Mouse (Mus musculus) splenic B cell, adult 2 months (primary cell): ENCODE data around the gene Ndufb7.
"Not testable (repeated sequence)": the region's sequence is repeated elsewhere in the genome, so short reads cannot be mapped to it uniquely, and the experiment has no call there.

Experiments used
- DNase-seq: peaks from one replicate; pipeline ENCODE4 v3.0.0-alpha.2; 2011; ENCODE audit warnings: low read depth, low spot score
- H3K27me3 ChIP-seq: 2 replicates; pipeline ENCODE4 v1.6.1; 2012; ENCODE audit warnings: mild to moderate bottlenecking, low read length, moderate library complexity, mixed read lengths; ENCODE audit not compliant: control insufficient read depth, poor library complexity, insufficient read depth, severe bottlenecking
- H3K36me3 ChIP-seq: 2 replicates; pipeline ENCODE4 v1.6.1; 2012; ENCODE audit warnings: mild to moderate bottlenecking, low read length, moderate library complexity, mixed read lengths; ENCODE audit not compliant: control insufficient read depth, poor library complexity, insufficient read depth, severe bottlenecking

The Ndufb7 gene

DNA sequence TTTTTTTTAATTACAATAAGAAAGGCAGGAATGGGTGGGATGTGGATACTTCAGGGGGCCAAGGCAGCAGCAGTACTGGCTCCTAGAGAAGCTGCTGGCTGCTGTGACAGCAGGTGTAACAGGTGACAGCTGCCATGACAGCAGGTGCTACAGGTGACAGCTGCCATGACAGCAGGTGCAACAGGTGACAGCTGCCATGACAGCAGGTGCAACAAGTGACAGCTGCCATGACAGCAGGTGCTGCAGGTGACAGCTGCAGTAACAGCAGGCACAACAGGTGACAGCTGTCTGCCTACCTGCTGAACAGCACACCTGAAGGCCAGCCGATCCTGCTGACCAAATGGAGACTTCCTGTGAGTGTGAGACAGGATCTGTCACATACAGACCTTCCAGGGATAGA is 18.3 kb downstream of the Ndufb7 start:
- no peaks in the 10 kb centered on the region; the same call in none of the 2 replicates for H3K36me3 ChIP-seq
- no peaks in the 10 kb centered on the region for H3K27me3 ChIP-seq
- no peak for DNase-seq

DNA sequence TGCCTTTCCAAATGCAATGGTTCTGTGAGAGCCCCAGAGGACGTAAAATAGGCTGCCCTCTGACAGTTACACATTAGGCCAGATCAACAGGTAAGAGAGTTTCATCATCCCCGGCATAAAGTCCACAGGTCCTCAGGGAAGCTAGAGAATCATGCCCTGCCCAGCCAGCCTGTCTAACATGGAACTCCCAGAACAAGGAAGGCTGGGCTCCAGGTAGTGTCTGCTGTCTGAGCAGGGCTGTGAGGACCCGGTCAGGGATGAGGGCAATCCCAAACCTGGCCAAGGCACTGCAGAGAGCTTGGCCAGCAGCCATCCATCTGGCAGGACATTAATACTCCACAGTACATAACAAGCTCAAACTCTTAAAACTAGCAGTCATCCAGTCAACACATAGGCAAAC is 18.9 kb downstream of the Ndufb7 start:
- no peaks in the 10 kb centered on the region for H3K27me3 ChIP-seq
- no peaks in the 10 kb centered on the region; the same call in none of the 2 replicates for H3K36me3 ChIP-seq
- no peak for DNase-seq

GRCm38 (mm10) chr8:83587644-83588043 is 21.2 kb downstream of the Ndufb7 start:
- DNase-seq = no peak
- Histone ChIP-seq H3K27me3 (no peaks in the 10 kb centered on the region), H3K36me3 (no peaks in the 10 kb centered on the region; the same call in none of the 2 replicates)

GRCm38 (mm10) chr8:83588886-83589285 is 22.4 kb downstream of the Ndufb7 start:
- no peak for DNase-seq
- Histone ChIP-seq H3K36me3 (no peaks in the 10 kb centered on the region; the same call in 1 of the 2 replicates), H3K27me3 (no peaks in the 10 kb centered on the region)

- H3K27me3 ChIP-seq = no peaks in the 10 kb centered on the region
- no peaks in the 10 kb centered on the region; the same call in 1 of the 2 replicates for H3K36me3 ChIP-seq
- DNase-seq = peak; percentile 34
Observed at GRCm38 (mm10) chr8:83590488-83591023, 24.1 kb downstream of the Ndufb7 start.

DNA sequence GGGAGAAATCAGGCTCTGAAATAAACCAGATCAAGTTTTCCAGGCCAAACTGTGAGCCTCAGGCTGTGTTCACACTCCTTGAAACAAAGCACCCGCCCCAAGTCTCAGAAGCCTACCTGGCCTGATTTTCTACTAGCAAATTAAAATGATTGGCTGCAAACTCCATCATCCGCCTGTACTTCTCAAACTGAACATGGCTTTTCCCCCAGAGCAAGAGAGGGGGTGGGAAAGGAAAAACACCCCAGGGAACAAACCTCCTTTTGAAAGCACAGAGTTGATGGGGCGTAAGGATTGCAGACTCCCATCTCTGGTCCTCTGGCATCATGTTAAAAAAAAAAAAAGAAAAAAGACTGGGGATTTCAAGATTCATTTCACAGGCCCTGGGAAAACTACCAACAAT is 26.2 kb downstream of the Ndufb7 start:
- Histone ChIP-seq H3K27me3 (no peaks in the 10 kb centered on the region), H3K36me3 (no peaks in the 10 kb centered on the region; the same call in 1 of the 2 replicates)
- no peak for DNase-seq

DNA sequence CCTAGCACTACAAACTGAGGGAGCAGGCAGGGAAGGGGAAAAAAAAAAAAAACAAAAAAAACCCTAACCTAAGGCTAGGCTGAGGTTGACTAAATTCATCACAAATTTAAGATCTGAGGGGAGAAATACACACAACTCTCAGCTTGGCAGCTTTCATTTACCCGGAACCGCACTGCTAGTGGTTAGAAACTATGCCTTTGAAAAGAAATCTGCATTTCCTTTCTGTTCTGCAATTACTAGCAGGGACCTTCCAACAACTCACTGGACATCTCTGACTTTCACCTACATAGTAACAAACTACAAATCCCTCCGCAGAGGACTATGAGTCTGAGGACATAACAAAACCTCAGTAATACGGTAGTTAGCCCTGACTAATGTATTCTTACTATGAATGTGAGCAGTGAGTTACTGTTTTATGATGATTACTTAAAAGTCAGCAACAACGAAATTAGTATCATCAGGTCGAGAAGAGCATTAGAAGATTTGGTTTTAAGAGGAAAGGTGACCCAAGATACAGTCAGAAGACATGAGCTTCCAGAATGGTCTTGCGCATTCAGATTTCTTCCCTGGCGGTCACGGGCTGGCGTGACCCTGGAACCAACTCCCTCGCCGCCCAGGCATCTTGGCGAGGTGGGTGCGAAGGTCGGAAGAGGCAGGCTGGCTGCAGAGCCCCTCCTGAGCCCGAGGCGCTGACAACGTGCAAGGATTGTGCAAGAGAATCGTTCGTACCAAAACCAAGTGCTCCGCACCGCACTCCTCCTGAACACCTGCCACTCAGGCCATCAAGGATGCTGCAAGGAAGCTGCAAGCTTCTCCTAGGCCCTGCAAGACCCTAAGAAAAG is 27.1 kb downstream of the Ndufb7 start:
- no peaks in the 10 kb centered on the region for H3K27me3 ChIP-seq
- H3K36me3 ChIP-seq = no peaks in the 10 kb centered on the region; the same call in 1 of the 2 replicates
- peak; percentile 19 for DNase-seq

DNA sequence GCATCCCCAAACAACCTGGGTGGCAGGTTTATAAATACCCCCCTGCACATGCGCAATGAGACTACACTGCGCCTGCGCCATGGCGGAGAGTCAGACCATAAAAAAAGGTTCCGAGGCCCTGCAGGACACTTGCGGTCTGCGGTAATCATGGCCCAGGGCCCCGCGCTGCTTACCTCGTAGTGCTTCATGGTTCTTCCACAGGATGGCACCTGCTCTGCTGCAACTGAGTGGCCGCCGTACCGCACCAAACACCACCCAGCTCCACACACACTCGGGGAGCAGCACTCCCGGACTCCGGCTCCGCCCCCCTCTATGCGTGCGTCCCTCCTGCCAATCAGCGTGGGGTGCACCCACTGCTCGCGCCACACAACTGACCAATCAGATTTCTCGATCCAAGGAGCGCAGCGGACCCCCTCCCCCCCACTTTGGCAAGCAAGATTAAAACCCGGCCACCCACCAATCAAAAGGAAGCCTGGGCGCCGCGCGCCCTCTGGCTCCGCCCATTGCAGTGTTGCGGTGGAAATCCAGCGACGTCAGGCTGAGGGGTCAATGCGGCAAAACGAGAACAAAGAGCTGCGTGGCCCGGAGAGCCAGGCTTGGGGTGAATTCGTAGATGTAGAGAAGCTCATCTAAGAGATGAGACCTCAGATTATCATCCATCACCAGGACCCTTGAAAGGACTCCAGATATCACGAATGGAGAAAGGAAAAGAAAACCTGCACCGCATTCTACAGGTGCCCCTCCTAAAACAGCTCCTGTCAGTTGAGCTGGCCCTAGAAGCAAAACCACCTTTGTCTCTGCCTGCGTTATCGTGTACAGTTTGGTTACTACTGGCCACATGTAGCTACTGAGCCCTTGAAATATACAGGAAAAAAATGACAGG is 27.9 kb downstream of the Ndufb7 start:
- DNase-seq = peak; percentile 99
- no peaks in the 10 kb centered on the region for H3K36me3 ChIP-seq

GRCm38 (mm10) chr8:83595050-83595345 is 28.5 kb downstream of the Ndufb7 start:
- H3K27me3 ChIP-seq, H3K36me3 ChIP-seq, DNase-seq: not testable (repeated sequence)

More for the DNA sequence above, 27.9 kb downstream of the Ndufb7 start:
- H3K27me3 ChIP-seq = no peaks in the 10 kb centered on the region

- H3K27me3 ChIP-seq = no peaks in the 10 kb centered on the region
- no peaks in the 10 kb centered on the region for H3K36me3 ChIP-seq
- peak; percentile 69 for DNase-seq
Observed at GRCm38 (mm10) chr8:83596369-83596768, 29.9 kb downstream of the Ndufb7 start.

DNA sequence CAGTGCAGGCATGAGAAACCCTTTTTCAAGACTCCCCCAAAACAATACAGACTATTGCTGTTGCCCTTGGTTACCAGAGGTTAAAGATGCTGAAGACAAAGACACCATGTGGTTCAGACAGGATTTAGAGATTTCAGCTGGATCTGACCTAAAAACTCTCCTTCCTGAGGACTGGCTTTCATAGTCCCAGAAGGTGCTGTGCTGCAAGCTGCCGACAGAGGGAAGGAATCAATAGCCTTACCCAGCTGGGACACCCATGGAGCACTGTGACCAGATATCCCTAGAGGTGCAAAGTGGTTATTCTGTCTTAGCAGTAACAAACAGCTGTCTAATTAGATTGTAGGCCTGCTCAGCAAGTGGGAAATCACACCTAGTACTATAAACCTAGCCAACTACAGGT is 31.7 kb downstream of the Ndufb7 start:
- Histone ChIP-seq H3K36me3 (no peaks in the 10 kb centered on the region), H3K27me3 (no peaks in the 10 kb centered on the region)
- no peak for DNase-seq

GRCm38 (mm10) chr8:83599814-83600213 is 33.3 kb downstream of the Ndufb7 start:
- H3K36me3 ChIP-seq = no peaks in the 10 kb centered on the region
- H3K27me3 ChIP-seq = no peaks in the 10 kb centered on the region
- DNase-seq = no peak

DNA sequence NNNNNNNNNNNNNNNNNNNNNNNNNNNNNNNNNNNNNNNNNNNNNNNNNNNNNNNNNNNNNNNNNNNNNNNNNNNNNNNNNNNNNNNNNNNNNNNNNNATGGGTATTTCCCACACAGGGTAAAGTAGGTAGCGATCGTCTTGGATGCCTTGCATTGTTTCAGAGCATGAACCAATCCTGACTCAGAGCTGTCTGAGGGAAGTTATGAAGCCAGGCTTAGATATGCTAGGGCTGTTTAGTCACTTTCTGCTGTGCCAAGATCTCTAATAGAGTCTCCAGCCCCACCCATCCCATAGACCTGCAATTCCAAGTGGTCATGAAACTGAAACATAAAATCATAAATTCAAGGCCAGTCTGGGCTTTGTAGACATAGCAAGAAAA is 36.2 kb downstream of the Ndufb7 start:
- no peak for DNase-seq
- H3K27me3 ChIP-seq = no peaks in the 10 kb centered on the region

DNA sequence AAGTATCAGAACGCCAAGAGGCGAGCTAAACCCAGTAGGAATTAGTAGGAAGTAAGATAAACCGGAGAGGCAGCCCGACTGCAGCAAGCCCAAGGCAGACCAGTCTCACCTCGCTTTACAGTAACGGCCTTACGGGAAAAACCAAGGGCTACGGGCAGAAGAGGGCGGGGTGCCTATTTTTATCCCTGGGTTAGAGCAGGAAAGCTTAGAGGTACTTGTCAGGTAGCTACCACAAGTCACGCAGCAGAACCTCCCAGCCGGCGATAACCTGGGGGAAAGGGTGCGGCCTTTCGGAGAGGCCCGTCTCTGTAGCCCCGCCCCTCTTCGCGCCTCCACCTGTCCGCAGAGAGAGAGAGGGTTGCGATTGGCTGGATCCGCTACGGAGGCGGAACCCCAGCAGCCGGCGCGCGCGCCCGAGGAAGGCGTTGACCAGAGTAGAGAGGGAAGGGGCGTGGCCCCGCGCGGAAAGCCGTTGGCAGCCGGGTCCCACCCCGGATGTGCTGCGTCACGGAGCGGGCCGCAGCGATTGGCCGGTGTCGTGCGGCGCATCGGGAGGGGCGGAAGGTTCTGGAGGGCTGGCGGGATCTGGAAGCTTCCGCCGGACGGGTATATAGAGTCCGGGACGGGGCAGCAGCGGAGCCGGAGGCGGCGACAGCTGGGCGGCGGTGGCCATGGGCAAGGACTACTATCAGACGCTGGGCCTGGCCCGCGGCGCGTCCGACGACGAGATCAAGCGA is 41.4 kb downstream of the Ndufb7 start, which contains the start of the genes Tecr and Dnajb1:
TSS of gene Tecr (minus strand) at position 311 of the 737 bp plus-strand sequence.
TSS of gene Dnajb1 (plus strand) at position 533 of the 737 bp plus-strand sequence.
- Histone ChIP-seq H3K36me3 (peaks cover 14% of the 10 kb centered on the region), H3K27me3 (no peaks in the 10 kb centered on the region)
- peak; percentile 100 for DNase-seq

More for the DNA sequence above, 36.2 kb downstream of the Ndufb7 start:
- no peaks in the 10 kb centered on the region for H3K36me3 ChIP-seq
